Mouse (Mus musculus): ENCODE results near the gene Copz2. TPM values are rescaled to one million over a fixed set of nuclear protein-coding genes. Genes with fewer than 3 reads are reported as not detected.

Copz2 gene
- total RNA-seq (2023) = 1.2 TPM

GRCm38 (mm10) chr11:96849681-96850467, at the start of gene Copz2:
TSS of gene Copz2 (plus strand) at chr11:96849870.

GRCm38 (mm10) chr11:96829813-96830538, 19.7 kb upstream of the Copz2 start, which contains the start of gene Nfe2l1:
TSS of gene Nfe2l1 (minus strand) at chr11:96829968.

Other genes with a start within 250 kb of the Copz2 start
- 34.0 TPM for gene Snx11, start 72.3 kb upstream of the Copz2 start, total RNA-seq (2023)
- 46.6 TPM for gene Cbx1, start 60.7 kb upstream of the Copz2 start, total RNA-seq (2023)
- 45.4 TPM for gene Nfe2l1, start 19.9 kb upstream of the Copz2 start, total RNA-seq (2023)
- gene Cdk5rap3, start 66.6 kb downstream of the Copz2 start, total RNA-seq (2023) = 56.0 TPM
- not detected for gene Prr15l, start 78.2 kb downstream of the Copz2 start, total RNA-seq (2023)
- gene Pnpo, start 94.1 kb downstream of the Copz2 start, total RNA-seq (2023) = 18.1 TPM
- gene Sp2, start 133.1 kb downstream of the Copz2 start, total RNA-seq (2023) = 54.2 TPM
- gene Sp6, start 163.5 kb downstream of the Copz2 start, total RNA-seq (2023) = 4.7 TPM
- gene Scrn2, start 180.1 kb downstream of the Copz2 start, total RNA-seq (2023) = 3.3 TPM
- gene Lrrc46, start 191.5 kb downstream of the Copz2 start, total RNA-seq (2023) = not detected
- gene Mrpl10, start 191.7 kb downstream of the Copz2 start, total RNA-seq (2023) = 38.7 TPM
- gene Osbpl7, start 200.8 kb downstream of the Copz2 start, total RNA-seq (2023) = 31.6 TPM

Data from CD4-positive naive resting alpha-beta T cell, adult 57 days (primary cell).